Mouse (Mus musculus) embryonic facial prominence, embryonic 11.5 days (tissue): ENCODE measurements around the gene Abhd2. TPM values are rescaled to one million over a fixed set of nuclear protein-coding genes. Genes with fewer than 3 reads are reported as not detected.

Experiments
- ATAC-seq: fragments of 200-750 bp; cut with Nextera tagmentation; replicated peaks from 2 replicates; pipeline ENCODE4 v1.8.0; 2017; ENCODE audit warnings: low read depth; ENCODE audit not compliant: insufficient number of reproducible peaks, low FRiP score, low TSS enrichment
- DNase-seq: peaks from one replicate; pipeline ENCODE4 v3.0.0-alpha.2; 2015; ENCODE audit warnings: low spot score
- H3K27ac ChIP-seq: fragments of 300-500 bp; sonication (generic); replicated peaks from 2 replicates; pipeline ENCODE4 v1.5.1; 2014; ENCODE audit warnings: mild to moderate bottlenecking, low read depth, low read length, control low read depth
- H3K27me3 ChIP-seq: fragments of 300-500 bp; sonication (generic); 2 replicates; pipeline ENCODE4 v1.6.1; 2014; ENCODE audit warnings: mild to moderate bottlenecking, low read length, moderate library complexity, mixed read lengths; ENCODE audit not compliant: control insufficient read depth, insufficient read depth
- H3K36me3 ChIP-seq: fragments of 300-500 bp; sonication (generic); replicated peaks from 2 replicates; pipeline ENCODE4 v1.6.1; 2014; ENCODE audit warnings: low read depth, mild to moderate bottlenecking, low read length, moderate library complexity, mixed read lengths; ENCODE audit not compliant: control insufficient read depth, insufficient read depth
- H3K4me1 ChIP-seq: fragments of 300-500 bp; sonication (generic); 2 replicates; pipeline ENCODE4 v1.6.1; 2014; ENCODE audit warnings: low read length, mixed read lengths; ENCODE audit not compliant: control insufficient read depth, insufficient read depth
- H3K4me2 ChIP-seq: fragments of 300-500 bp; sonication (generic); 2 replicates; pipeline ENCODE4 v1.6.1; 2014; ENCODE audit warnings: low read depth, mild to moderate bottlenecking, control low read depth, low read length, moderate library complexity
- H3K4me3 ChIP-seq: fragments of 300-500 bp; sonication (generic); 2 replicates; pipeline ENCODE4 v1.5.1; 2014; ENCODE audit warnings: low read depth, low read length, control low read depth
- H3K9ac ChIP-seq: fragments of 300-500 bp; sonication (generic); replicated peaks from 2 replicates; pipeline ENCODE4 v1.6.1; 2014; ENCODE audit warnings: mild to moderate bottlenecking, control low read depth, low read length
- H3K9me3 ChIP-seq: fragments of 300-500 bp; sonication (generic); replicated peaks from 2 replicates; pipeline ENCODE4 v1.6.1; 2016; ENCODE audit warnings: mild to moderate bottlenecking, low read length, inconsistent platforms, mixed read lengths; ENCODE audit not compliant: control insufficient read depth
- WGBS: fragments of 180-500 bp; shearing (Covaris S2); extraction: QIAGEN DNeasy Blood & Tissue Kit; methylation state at CpG from one replicate; pipeline ENCODE4 v1.1.7; 2014; 5-methylcytosine and 5-hydroxymethylcytosine counted together
- polyA plus RNA-seq: library from polyadenylated mRNA; unstranded; fragments of >200 nt; fragmentation: Nextera tagmentation; extraction: Ambion mirVana; gene quantifications from 2 replicates; pipeline ENCODE4 v1.2.1, GENCODE M21; 2014

Gene Abhd2
- polyA plus RNA-seq, 1 experiment from 2014 or later: 12.2 TPM

DNA sequence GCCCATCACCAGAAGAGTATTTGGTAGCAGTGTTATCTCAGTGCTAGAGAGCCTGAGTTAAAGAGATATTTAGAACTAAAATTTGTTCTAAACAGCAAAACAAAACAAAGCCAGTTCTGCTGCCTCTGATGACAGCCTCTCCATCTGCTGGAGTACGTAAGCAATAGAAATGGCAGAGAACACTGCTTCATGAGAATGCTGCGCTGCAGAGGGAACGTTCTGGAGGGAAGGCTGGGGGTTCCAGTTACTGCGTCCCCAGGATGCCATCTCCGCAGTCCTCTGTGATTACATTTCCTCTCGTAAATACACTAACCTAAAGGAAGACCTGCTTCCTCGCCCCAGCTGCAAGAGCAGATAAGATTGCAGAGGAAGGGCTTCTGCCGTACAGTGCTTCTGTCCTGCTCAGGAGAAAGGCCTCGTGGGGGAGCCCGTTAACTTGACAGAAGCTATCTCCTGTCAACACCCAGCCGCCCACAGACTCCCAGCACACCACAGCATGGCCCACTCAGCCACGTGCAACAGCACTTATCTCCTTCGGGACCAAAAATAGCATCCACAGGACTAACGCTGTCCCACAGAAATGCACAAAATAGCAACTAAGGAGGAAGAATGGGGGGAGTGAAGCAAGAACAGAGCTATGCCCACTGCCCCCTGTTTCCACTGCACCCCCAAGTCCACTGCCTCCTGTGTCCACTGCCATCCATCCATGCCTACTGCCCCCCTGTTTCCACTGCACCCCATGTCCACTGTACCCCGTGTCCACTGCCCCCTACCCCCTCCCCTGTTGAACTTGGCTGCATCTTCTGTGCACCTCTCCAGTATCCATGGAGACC lies 85.6 kb downstream of the Abhd2 start:
- Histone ChIP-seq H3K9ac (no peak overlapping the region), H3K4me3 (no peak overlapping the region), H3K4me1 (no peaks in the 10 kb centered on the region), H3K36me3 (peaks cover 9% of the 10 kb centered on the region), H3K27ac (no peak overlapping the region), H3K9me3 (no peaks in the 10 kb centered on the region), H3K27me3 (no peaks in the 10 kb centered on the region), H3K4me2 (no peak overlapping the region)
- WGBS: 83% methylated on average over 15 of the region's 15 CpGs
- no peak for DNase-seq
- ATAC-seq: no peak

DNA sequence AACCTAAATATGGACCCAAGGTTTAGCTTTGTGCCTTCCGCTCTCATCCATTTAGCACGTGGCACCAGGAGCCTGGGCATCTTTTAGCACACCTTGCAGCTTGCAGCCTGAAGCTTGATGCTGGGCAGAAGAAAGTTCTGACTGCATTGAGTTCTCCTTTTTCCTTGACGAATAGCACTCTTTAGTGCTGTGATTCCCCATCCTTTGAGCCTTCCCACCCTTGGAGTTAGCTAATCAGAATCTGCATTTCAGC lies 86.1 kb downstream of the Abhd2 start:
- WGBS: 97% methylated on average over 3 of the region's 3 CpGs
- ATAC-seq: no peak
- Histone ChIP-seq H3K36me3 (peaks cover 8% of the 10 kb centered on the region), H3K4me3 (no peak overlapping the region), H3K27ac (no peak overlapping the region), H3K27me3 (no peaks in the 10 kb centered on the region), H3K9me3 (no peaks in the 10 kb centered on the region), H3K4me1 (no peaks in the 10 kb centered on the region), H3K4me2 (no peak overlapping the region), H3K9ac (no peak overlapping the region)
- DNase-seq: no peak

DNA sequence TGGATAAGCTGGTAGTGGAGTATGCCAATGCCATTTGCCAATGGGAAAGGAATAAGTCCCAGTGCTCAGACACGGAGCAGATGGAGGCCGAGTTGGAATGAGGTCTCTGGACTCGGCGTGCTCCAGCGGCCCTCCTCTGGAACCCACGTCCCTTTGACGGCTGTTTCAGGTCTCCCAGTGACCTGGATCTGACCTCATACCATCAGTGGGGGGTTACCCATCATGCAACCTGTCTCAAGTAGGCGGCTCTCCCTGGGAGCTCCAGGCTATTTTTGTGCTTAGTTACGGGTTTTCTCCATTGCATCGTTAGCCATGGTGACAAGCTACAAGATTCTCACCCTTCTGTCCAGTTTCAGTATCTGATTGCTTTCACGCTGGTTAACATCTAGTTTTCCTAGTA lies 87.1 kb downstream of the Abhd2 start:
- Histone ChIP-seq H3K9me3 (no peaks in the 10 kb centered on the region), H3K9ac (no peak overlapping the region), H3K36me3 (peaks cover 5% of the 10 kb centered on the region; the same call in 1 of the 2 replicates), H3K4me3 (no peak overlapping the region), H3K27ac (no peak overlapping the region), H3K4me1 (no peaks in the 10 kb centered on the region), H3K27me3 (no peaks in the 10 kb centered on the region), H3K4me2 (no peak overlapping the region)
- no peak for DNase-seq
- WGBS: 71% methylated on average over 11 of the region's 11 CpGs
- ATAC-seq: no peak

DNA sequence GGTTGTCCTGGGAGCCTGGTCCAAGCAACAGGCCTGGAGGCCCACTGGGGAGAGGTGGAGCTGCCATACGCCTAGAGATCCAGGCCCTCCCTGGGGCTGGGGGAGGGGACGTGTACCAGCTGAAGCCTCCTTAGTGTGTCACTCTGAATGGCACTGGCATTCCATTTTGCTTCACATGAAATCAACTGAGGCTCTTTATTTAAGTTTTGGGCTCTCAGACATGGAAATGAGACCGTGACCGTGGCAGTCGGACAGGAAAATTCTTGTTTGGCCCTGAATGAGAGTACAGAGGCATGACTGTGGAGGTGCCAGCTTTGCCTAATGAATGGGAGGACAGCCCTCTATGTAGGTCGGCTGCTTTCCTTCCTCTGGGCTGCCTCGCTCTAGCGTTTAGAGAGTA lies 89.2 kb downstream of the Abhd2 start:
- no peaks in the 10 kb centered on the region for H3K27me3 ChIP-seq
- no peaks in the 10 kb centered on the region for H3K4me1 ChIP-seq
- H3K4me3 ChIP-seq: no peak overlapping the region
- 71% methylated on average over 8 of the region's 8 CpGs for WGBS
- no peaks in the 10 kb centered on the region for H3K9me3 ChIP-seq
- no peak for ATAC-seq
- H3K36me3 ChIP-seq: no peaks in the 10 kb centered on the region
- no peak overlapping the region for H3K9ac ChIP-seq
- no peak overlapping the region for H3K27ac ChIP-seq
- DNase-seq: no peak
- H3K4me2 ChIP-seq: no peak overlapping the region

DNA sequence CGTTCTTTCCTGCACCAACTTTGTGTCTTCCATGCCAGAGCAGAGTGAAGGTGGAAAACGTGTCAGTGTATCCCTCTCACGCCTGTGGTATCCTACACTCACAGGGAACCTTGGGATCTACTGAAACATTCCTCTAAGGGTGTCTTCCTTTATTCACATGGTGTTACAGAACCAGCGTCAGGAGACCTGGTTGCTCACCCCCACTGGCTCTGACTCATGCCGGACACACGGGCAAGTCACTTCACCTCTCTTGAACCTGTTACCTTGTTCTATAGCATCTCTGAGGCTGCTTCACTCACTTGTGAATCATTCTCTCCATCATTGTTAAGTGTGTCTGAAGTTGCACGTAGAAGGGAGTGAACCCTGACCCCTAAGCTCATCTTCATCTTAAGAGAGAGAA lies 89.8 kb downstream of the Abhd2 start:
- Histone ChIP-seq H3K4me1 (no peaks in the 10 kb centered on the region), H3K36me3 (no peaks in the 10 kb centered on the region), H3K27ac (no peak overlapping the region), H3K4me3 (no peak overlapping the region), H3K9ac (no peak overlapping the region), H3K4me2 (no peak overlapping the region), H3K9me3 (no peaks in the 10 kb centered on the region), H3K27me3 (no peaks in the 10 kb centered on the region)
- WGBS: 92% methylated on average over 7 of the region's 7 CpGs
- ATAC-seq (no peak), DNase-seq (no peak)

DNA sequence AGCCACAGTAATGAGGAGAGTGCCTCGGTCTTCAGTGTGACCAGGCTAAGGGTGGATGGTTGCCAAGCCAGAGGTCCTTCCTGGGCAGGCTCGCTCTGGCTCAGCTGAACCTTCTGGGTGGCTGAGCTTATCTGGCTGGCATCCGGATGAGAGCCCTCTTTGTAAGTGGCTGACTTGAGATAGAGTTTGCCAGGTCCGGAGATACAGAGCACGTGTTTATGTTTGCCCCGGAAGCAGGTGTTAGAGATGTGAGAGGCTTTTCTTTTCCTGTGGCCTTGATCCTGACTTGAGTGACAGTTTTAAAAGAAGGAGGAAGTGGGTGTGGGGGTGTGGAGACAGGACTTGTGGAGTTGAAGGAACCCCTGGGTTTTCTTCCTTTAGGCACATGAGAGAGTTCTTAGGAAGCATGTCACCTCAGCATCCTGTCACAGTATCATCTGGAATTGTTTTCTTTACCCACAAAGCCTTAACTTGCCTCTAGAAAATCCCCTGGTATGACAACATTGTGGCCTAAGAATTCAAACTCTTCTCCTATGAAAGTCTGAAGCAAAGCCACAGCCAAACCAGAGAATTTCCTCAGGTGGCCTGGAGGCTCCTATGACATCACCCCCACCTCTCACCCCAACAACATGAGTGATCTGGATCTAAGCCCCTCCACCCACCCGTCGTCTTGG lies 90.5 kb downstream of the Abhd2 start:
- H3K4me2 ChIP-seq: no peak overlapping the region
- no peaks in the 10 kb centered on the region for H3K36me3 ChIP-seq
- no peaks in the 10 kb centered on the region for H3K4me1 ChIP-seq
- H3K9me3 ChIP-seq: no peaks in the 10 kb centered on the region
- ATAC-seq (no peak; the same call in 1 of the 2 replicates), DNase-seq (no peak)
- no peak overlapping the region for H3K9ac ChIP-seq
- H3K27ac ChIP-seq: no peak overlapping the region
- H3K27me3 ChIP-seq: no peaks in the 10 kb centered on the region
- 72% methylated on average over 8 of the region's 8 CpGs for WGBS
- no peak overlapping the region for H3K4me3 ChIP-seq

DNA sequence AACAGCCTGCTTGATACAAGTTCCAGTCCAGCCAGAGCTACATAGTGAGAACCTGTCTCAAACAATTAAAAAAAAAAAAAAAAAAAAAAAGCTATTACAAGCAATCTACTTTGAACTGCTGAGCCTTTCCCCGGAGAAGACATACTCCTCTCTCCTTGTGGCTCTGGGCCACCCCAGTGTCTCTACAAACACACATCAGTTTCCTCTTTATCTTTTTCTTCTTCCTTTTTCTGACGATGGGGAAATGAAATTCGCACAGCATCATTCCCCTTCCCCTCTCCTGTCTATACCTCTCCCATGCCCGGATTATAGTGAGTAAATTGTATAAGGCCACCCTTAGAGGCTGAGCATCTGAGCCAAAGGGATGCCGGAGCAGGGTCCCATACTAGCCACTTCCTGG lies 95.7 kb downstream of the Abhd2 start:
- Histone ChIP-seq H3K4me2 (no peak overlapping the region), H3K27ac (no peak overlapping the region), H3K27me3 (no peaks in the 10 kb centered on the region), H3K4me3 (no peak overlapping the region), H3K9me3 (no peaks in the 10 kb centered on the region), H3K9ac (no peak overlapping the region), H3K4me1 (no peaks in the 10 kb centered on the region), H3K36me3 (no peaks in the 10 kb centered on the region)
- 86% methylated on average over 5 of the region's 5 CpGs for WGBS
- DNase-seq (no peak), ATAC-seq (no peak)

DNA sequence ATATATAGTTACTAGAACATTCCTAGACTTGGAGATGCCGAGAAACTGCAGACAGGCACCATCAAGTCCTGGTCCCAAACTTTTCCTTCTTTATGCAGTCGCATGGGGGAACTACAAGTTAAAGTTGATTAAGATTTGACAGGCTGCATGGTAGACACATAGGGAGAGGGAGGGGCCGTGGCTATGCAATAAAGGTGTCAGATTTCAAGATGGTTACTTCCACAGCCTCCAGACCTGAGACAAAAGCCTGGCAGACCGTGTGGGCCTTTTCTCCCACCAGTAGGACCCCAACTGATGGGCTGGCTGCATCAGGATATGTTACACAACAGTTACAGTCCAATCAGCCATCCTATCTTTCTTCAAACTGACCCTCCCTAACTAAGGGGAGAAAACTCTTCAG lies 96.4 kb downstream of the Abhd2 start:
- no peak overlapping the region for H3K9ac ChIP-seq
- DNase-seq (no peak), ATAC-seq (no peak)
- H3K36me3 ChIP-seq: no peaks in the 10 kb centered on the region
- H3K9me3 ChIP-seq: no peaks in the 10 kb centered on the region
- 43% methylated on average over 4 of the region's 4 CpGs for WGBS
- no peaks in the 10 kb centered on the region for H3K4me1 ChIP-seq
- H3K27ac ChIP-seq: no peak overlapping the region
- no peaks in the 10 kb centered on the region for H3K27me3 ChIP-seq
- no peak overlapping the region for H3K4me3 ChIP-seq
- H3K4me2 ChIP-seq: no peak overlapping the region
